Mouse (Mus musculus) cerebellum, adult 2 months (tissue): ENCODE results near the gene Itga5.

Experiments
- CTCF ChIP-seq: fragments of 200-500 bp; IDR thresholded peaks from 2 replicates; pipeline ENCODE4 v1.5.1; 2011; ENCODE audit warnings: low read depth, mild to moderate bottlenecking, control low read depth, low read length, moderate library complexity, borderline replicate concordance; ENCODE audit not compliant: insufficient read depth
- POLR2A ChIP-seq: fragments of 200-500 bp; IDR thresholded peaks from 2 replicates; pipeline ENCODE4 v1.6.1; 2011; ENCODE audit warnings: low read length, control low read depth, borderline replicate concordance; ENCODE audit not compliant: insufficient read depth

- TF ChIP-seq CTCF (no peak), POLR2A (no peak)
These were observed 52.4 kb downstream of the Itga5 start for GRCm38 (mm10) chr15:103314181-103314580.
